Mouse (Mus musculus): ENCODE measurements around the gene Slc20a1. TPM values are rescaled to one million over a fixed set of nuclear protein-coding genes. Genes with fewer than 3 reads are reported as not detected.

Gene Slc20a1
- polyA plus RNA-seq, 1 experiment from 2014 or later, result 60.4 TPM

DNA sequence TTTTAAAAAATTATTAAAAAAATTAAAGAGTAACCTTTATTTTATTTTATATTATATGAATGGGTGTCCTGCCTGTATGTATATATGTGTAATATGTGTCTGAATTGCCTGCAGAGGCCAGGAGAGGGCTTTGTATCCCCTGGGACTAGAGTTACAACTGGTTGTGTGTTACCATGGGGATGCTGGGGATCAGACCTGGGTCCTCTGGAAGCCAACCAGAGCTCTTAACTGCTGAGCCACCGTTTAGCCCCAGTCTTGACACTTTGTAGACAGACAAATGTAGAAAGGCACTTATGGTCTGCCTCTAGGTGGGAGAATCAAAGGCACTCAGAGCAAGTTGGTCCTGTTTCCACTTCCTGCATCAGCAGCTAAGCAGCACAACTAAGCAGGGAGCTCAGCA is 50.8 kb downstream of the Slc20a1 start:
- no peaks in the 10 kb centered on the region for H3K9me3 ChIP-seq
- WGBS, result 62% methylated on average over 1 of the region's 1 CpGs
- no peaks in the 10 kb centered on the region for H3K36me3 ChIP-seq (replicated peaks)
- no peak overlapping the region for H3K9ac ChIP-seq
- no peaks in the 10 kb centered on the region for H3K27me3 ChIP-seq (replicated peaks)
- H3K4me3 ChIP-seq, result no peak overlapping the region
- no peak overlapping the region for H3K27ac ChIP-seq
- H3K4me2 ChIP-seq, result no peak overlapping the region
- no peak for ATAC-seq (replicated peaks)
- no peaks in the 10 kb centered on the region for H3K4me1 ChIP-seq

DNA sequence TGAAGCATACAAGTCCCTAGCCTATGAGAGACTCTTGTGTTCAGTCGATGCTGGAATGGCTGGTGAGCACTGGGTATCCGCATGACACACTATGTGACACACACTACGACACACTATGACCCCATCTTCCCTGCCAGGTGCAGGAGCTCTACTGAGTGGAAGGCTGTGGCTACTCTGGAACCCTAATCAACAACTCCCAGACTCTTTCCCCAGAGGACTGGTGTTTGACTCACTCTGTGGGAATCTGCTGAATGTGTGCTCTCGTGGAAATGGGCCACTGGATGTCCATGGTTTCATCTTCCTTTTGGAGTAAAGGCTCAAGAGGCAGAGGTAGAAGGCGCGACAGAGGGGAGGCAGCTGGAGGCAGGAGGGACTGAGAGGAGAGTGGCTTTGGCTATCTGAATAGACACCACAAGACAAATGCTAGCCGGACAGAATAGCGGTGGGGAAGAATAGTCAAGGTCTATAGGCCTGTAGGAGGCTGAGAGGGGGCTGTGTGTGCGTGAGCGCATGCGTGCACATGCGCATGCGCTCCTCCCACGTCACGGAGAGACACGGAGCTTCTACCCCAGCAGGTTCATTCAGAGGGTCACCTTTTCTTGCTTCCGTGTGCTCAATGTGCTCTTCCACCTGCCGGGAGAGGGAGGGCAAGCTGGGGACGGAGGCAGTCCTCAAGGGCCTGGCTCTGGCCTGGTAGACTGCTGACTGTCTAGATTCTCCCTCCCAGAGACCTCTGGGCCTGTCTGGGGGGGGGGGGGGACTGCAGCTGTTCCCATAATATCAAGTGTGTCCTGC is 54.5 kb downstream of the Slc20a1 start:
- H3K27ac ChIP-seq, result no peak overlapping the region
- no peak overlapping the region for H3K4me2 ChIP-seq
- H3K27me3 ChIP-seq (replicated peaks), result no peaks in the 10 kb centered on the region
- no peak overlapping the region for H3K4me3 ChIP-seq
- H3K36me3 ChIP-seq (replicated peaks), result no peaks in the 10 kb centered on the region
- WGBS, result 90% methylated on average over 19 of the region's 19 CpGs
- H3K4me1 ChIP-seq, result no peaks in the 10 kb centered on the region
- no peaks in the 10 kb centered on the region for H3K9me3 ChIP-seq
- no peak for ATAC-seq (replicated peaks)
- no peak overlapping the region for H3K9ac ChIP-seq

DNA sequence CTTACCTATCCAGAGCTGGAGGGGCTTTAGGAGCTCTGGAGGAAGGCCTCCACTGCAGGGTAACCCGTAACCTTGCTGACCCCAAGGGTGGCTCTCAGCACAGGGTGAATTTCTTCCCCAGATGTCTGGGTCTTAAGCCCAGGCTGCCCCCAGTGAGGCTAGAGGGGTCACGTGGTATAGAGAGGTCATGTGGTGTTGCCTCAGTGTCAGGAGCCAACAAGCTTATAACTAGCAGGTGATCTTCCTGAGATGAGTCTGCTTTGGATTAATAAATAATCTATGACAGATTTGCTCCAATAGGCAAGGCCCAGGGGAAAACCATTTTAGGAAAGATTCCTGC is 55.0 kb downstream of the Slc20a1 start:
- Histone ChIP-seq H3K27ac (no peak overlapping the region), H3K36me3 (replicated peaks) (no peaks in the 10 kb centered on the region), H3K27me3 (replicated peaks) (no peaks in the 10 kb centered on the region), H3K4me1 (peaks cover 2% of the 10 kb centered on the region; the same call in 1 of the 2 replicates), H3K9ac (no peak overlapping the region), H3K9me3 (no peaks in the 10 kb centered on the region), H3K4me3 (no peak overlapping the region), H3K4me2 (no peak overlapping the region)
- WGBS, result 77% methylated on average over 2 of the region's 2 CpGs
- no peak for ATAC-seq (replicated peaks)

DNA sequence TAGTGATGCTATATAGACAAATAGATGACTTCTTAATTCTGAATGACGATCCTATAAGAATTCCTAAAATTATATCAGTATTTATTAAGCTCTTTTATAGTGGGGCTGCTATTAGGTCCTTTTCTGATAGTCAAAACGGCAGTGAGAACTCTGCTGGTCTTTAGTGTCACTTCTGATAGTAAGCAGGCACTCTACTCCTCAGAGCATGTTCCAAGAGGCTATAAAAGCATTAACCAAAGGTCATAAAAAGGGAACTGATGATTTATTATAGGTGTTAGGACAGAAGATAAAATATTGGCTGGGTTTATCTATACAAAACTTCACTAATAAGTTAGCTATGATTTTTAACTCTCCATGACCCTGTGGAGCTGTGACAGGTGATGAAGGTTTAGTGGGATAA is 55.5 kb downstream of the Slc20a1 start:
- no peaks in the 10 kb centered on the region for H3K27me3 ChIP-seq (replicated peaks)
- H3K27ac ChIP-seq, result no peak overlapping the region
- WGBS, result 89% methylated on average over 2 of the region's 2 CpGs
- no peak for ATAC-seq (replicated peaks)
- H3K4me1 ChIP-seq, result peaks cover 3% of the 10 kb centered on the region; the same call in 1 of the 2 replicates
- H3K4me3 ChIP-seq, result no peak overlapping the region
- no peak overlapping the region for H3K9ac ChIP-seq
- H3K9me3 ChIP-seq, result no peaks in the 10 kb centered on the region
- no peaks in the 10 kb centered on the region for H3K36me3 ChIP-seq (replicated peaks)
- H3K4me2 ChIP-seq, result no peak overlapping the region

DNA sequence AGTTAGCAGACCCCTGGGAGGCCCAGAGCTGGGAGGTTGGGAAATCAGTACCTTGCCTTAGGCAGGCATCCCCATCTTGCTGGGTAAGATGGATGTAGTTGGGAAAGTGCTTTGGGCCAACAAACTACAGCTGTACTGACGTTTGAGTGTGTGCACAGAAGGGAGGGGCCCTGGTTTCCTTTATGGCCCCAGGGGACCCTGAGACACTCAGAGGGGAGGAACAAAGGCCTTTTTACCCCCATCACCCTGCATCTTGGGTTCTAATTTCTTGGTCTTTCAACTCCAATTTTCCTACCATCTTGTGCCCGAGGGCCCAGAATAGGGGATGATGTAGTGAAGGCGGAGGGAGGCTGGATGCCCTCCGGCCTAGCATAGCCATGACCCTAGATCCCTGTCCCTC is 57.4 kb downstream of the Slc20a1 start:
- H3K4me2 ChIP-seq, result no peak overlapping the region
- no peak overlapping the region for H3K9ac ChIP-seq
- ATAC-seq (replicated peaks), result no peak
- no peak overlapping the region for H3K4me3 ChIP-seq
- peaks cover 3% of the 10 kb centered on the region; the same call in 1 of the 2 replicates for H3K4me1 ChIP-seq
- no peak overlapping the region for H3K27ac ChIP-seq
- H3K27me3 ChIP-seq (replicated peaks), result no peaks in the 10 kb centered on the region
- WGBS, result 83% methylated on average over 4 of the region's 4 CpGs
- H3K36me3 ChIP-seq (replicated peaks), result no peaks in the 10 kb centered on the region
- H3K9me3 ChIP-seq, result no peaks in the 10 kb centered on the region

DNA sequence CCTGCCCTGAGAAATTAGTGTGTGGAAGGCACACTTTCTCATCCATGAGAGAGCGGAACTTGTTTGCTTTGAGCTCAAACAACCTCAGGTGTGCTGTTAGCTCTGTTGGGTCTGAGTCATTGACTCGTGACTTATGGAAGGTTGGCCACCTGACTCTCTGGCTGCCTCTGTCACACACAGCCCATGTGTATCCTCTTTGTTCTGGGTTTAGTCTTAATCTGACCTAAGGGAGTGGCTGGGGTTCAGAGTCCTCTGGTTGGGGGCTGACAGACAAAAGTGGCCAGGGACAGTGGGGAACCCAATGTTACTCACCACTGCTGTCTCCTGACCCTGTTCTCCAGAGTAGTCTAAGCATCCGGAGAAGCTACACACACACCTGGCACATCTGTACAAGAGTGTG is 59.5 kb downstream of the Slc20a1 start:
- 87% methylated on average over 3 of the region's 3 CpGs for WGBS
- H3K4me1 ChIP-seq, result peaks cover 3% of the 10 kb centered on the region; the same call in 1 of the 2 replicates
- ATAC-seq (replicated peaks), result no peak

DNA sequence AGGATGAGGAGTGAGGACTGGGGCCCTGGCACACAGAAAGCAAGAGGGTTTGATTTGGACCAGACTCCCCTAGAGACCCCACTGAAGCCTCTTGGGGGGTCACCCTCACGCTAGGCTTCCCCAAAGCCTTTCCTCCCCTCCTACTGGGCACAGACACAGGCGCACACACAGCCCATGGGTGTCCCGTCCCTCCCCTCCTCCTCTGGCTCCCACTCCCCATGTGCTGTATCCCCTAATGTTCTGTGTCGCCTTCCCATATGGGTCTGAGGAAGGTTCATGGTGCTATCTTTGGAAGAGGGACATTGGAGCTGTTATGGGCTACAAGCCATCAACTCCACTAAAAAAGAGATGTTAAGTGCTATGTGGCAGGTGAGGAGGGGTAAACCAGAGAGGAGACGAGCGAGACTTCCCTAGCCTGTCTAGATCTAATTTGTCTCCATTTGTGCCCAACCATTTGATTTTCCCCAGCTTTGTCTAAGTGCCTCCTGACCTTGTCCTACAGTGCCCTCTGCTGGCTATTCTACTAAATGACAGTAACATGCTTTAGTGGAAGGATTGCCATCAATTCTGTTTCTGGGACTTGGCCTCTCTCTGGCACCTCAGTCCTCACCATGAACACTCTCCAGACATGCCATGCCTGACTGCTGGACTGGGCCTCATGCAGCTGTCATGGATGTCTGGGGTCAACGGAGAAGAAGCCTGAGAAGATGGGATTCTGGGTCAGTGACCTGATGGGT is 60.1 kb downstream of the Slc20a1 start:
- no peaks in the 10 kb centered on the region for H3K27me3 ChIP-seq (replicated peaks)
- no peak overlapping the region for H3K9ac ChIP-seq
- 39% methylated on average over 7 of the region's 7 CpGs for WGBS
- H3K4me2 ChIP-seq, result peak overlapping the region; percentile 32; the same call in 1 of the 2 replicates
- H3K9me3 ChIP-seq, result no peaks in the 10 kb centered on the region
- H3K36me3 ChIP-seq (replicated peaks), result no peaks in the 10 kb centered on the region
- peak; percentile 88 for ATAC-seq (replicated peaks)
- H3K4me1 ChIP-seq, result peaks cover 3% of the 10 kb centered on the region; the same call in 1 of the 2 replicates
- no peak overlapping the region for H3K27ac ChIP-seq
- no peak overlapping the region for H3K4me3 ChIP-seq

More for the DNA sequence above, 59.5 kb downstream of the Slc20a1 start:
- no peaks in the 10 kb centered on the region for H3K9me3 ChIP-seq
- H3K4me2 ChIP-seq, result no peak overlapping the region
- no peak overlapping the region for H3K4me3 ChIP-seq
- H3K27me3 ChIP-seq (replicated peaks), result no peaks in the 10 kb centered on the region
- H3K9ac ChIP-seq, result no peak overlapping the region
- no peak overlapping the region for H3K27ac ChIP-seq
- H3K36me3 ChIP-seq (replicated peaks), result no peaks in the 10 kb centered on the region

DNA sequence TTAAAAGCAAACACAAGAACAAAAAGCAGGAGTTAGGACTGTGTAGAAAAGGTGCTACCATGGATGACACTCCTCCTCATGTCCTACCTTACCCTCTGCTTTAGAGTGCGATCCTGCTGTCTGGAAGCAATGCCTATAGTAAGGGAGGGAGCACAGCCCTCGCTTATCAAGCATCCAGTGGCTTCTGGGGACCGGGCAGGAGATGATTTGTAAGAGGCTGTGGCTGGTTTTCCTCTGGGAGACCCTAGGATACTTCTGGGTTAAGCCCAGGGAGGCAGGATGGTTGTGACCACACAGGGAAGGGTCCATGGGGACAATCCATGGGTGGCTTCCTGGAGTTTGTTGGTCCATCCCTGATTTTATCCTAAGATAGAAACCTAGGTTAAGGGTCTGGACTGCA is 62.1 kb downstream of the Slc20a1 start:
- H3K9me3 ChIP-seq, result no peaks in the 10 kb centered on the region
- H3K36me3 ChIP-seq (replicated peaks), result no peaks in the 10 kb centered on the region
- no peak overlapping the region for H3K4me3 ChIP-seq
- H3K4me2 ChIP-seq, result no peak overlapping the region
- H3K4me1 ChIP-seq, result peaks cover 3% of the 10 kb centered on the region; the same call in 1 of the 2 replicates
- no peaks in the 10 kb centered on the region for H3K27me3 ChIP-seq (replicated peaks)
- no peak overlapping the region for H3K9ac ChIP-seq
- no peak overlapping the region for H3K27ac ChIP-seq
- WGBS, result 73% methylated on average over 3 of the region's 3 CpGs
- ATAC-seq (replicated peaks), result no peak

Other genes starting within 250 kb of the Slc20a1 start
- 4.2 and 4.3 TPM in 2 replicates for gene Zc3h6, start 231.4 kb upstream of the Slc20a1 start, polyA plus RNA-seq (2015; fragmentation: Nextera tagmentation; extraction: Ambion mirVana)
- gene Gm10762, start 231.0 kb upstream of the Slc20a1 start, polyA plus RNA-seq (2015; fragmentation: Nextera tagmentation; extraction: Ambion mirVana), result 19.1 and 19.7 TPM in 2 replicates
- 0.87 and 1.0 TPM in 2 replicates for gene Vinac1, start 150.6 kb upstream of the Slc20a1 start, polyA plus RNA-seq (2015; fragmentation: Nextera tagmentation; extraction: Ambion mirVana)
- 32.2 and 32.9 TPM in 2 replicates for gene Ttl, start 132.8 kb upstream of the Slc20a1 start, polyA plus RNA-seq (2015; fragmentation: Nextera tagmentation; extraction: Ambion mirVana)
- 17.1 and 17.5 TPM in 2 replicates for gene Polr1b, start 97.8 kb upstream of the Slc20a1 start, polyA plus RNA-seq (2015; fragmentation: Nextera tagmentation; extraction: Ambion mirVana)
- 19.6 and 20.3 TPM in 2 replicates for gene Chchd5, start 69.1 kb upstream of the Slc20a1 start, polyA plus RNA-seq (2015; fragmentation: Nextera tagmentation; extraction: Ambion mirVana)
- gene Ckap2l, start 98.4 kb downstream of the Slc20a1 start, polyA plus RNA-seq (2015; fragmentation: Nextera tagmentation; extraction: Ambion mirVana), result 6.7 and 8.8 TPM in 2 replicates
- gene Il1a, start 111.2 kb downstream of the Slc20a1 start, polyA plus RNA-seq (2015; fragmentation: Nextera tagmentation; extraction: Ambion mirVana), result 0.13 and 0.29 TPM in 2 replicates
- not detected in 2 replicates for gene Il1b, start 172.4 kb downstream of the Slc20a1 start, polyA plus RNA-seq (2015; fragmentation: Nextera tagmentation; extraction: Ambion mirVana)

Measured in midbrain, embryonic 15.5 days (tissue).